Comparison of ENCODE assay signal across 8 mouse cellular contexts in genomic region chr2:91258054-91258453, GRCm38 (mm10). TPM values are rescaled to one million over a fixed set of nuclear protein-coding genes. Genes with fewer than 3 reads are reported as not detected.
DNase-seq lines count a peak whose midpoint lies in the region; ATAC-seq and TF ChIP-seq lines count a peak whose summit lies in the region.

No protein-coding gene starts in this region.

- H3K9me3 ChIP-seq in lung, postnatal 0 days (ENCODE audit: low read length): no peaks in the 10 kb centered on the region
- H3K9me3 ChIP-seq in hindbrain, postnatal 0 days (ENCODE audit: low read length): no peaks in the 10 kb centered on the region
- no peaks in the 10 kb centered on the region for H3K9me3 ChIP-seq in midbrain, postnatal 0 days (ENCODE audit: low read length)

- peak overlapping the region; percentile 47 for H3K9ac ChIP-seq in lung, postnatal 0 days (replicated peaks; ENCODE audit: low read depth)
- H3K9ac ChIP-seq in hindbrain, postnatal 0 days (replicated peaks; ENCODE audit: low read length): peak overlapping the region; percentile 53
- H3K9ac ChIP-seq in midbrain, postnatal 0 days (replicated peaks; ENCODE audit: low read length, poor library complexity, severe bottlenecking): no peak overlapping the region

- TF ChIP-seq CTCF in gastrocnemius, adult 2 months (IDR thresholded peaks at IDR 0.05): no peak
- no peak for TF ChIP-seq CTCF in lung, postnatal 0 days (IDR thresholded peaks at IDR 0.05)
- TF ChIP-seq CTCF in hindbrain, postnatal 0 days (IDR thresholded peaks at IDR 0.05; ENCODE audit: low read depth): no peak
- no peak for TF ChIP-seq CTCF in midbrain, postnatal 0 days (IDR thresholded peaks at IDR 0.05)

- intact Hi-C loops in gastrocnemius, adult 2 months (cut with DNase I): no loop called here

- peak; percentile 31 for ATAC-seq in lung, postnatal 0 days
- ATAC-seq in hindbrain, postnatal 0 days: peak; percentile 65
- ATAC-seq in midbrain, postnatal 0 days (ENCODE audit: low FRiP score): peak; percentile 35; the same call in 1 of the 2 replicates
- no peak for ATAC-seq in granulocyte monocyte progenitor cell, adult 5-6 weeks (replicated peaks; ENCODE audit: poor library complexity, severe bottlenecking)

- H3K27me3 ChIP-seq in lung, postnatal 0 days (replicated peaks; ENCODE audit: insufficient read depth, low read length): no peaks in the 10 kb centered on the region; the same call in 1 of the 2 replicates
- peaks cover 4% of the 10 kb centered on the region; the same call in 1 of the 2 replicates for H3K27me3 ChIP-seq in hindbrain, postnatal 0 days (ENCODE audit: insufficient read depth, low read length)
- 0 out of 2 replicates have a peak, but pooled peaks cover 10% of the 10 kb centered on the region for H3K27me3 ChIP-seq in midbrain, postnatal 0 days (ENCODE audit: insufficient read depth, low read length)

- peak overlapping the region; percentile 97 for H3K27ac ChIP-seq in gastrocnemius, adult 2 months
- peak overlapping the region; percentile 72 for H3K27ac ChIP-seq in lung, postnatal 0 days (ENCODE audit: low read length)
- H3K27ac ChIP-seq in hindbrain, postnatal 0 days: peak overlapping the region; percentile 76
- H3K27ac ChIP-seq in midbrain, postnatal 0 days (ENCODE audit: low read depth, low read length): peak overlapping the region; percentile 6

- H3K4me2 ChIP-seq in lung, postnatal 0 days (replicated peaks; ENCODE audit: low read depth, low read length): peak overlapping the region; percentile 87
- peak overlapping the region; percentile 94 for H3K4me2 ChIP-seq in hindbrain, postnatal 0 days (ENCODE audit: low read depth, low read length)
- H3K4me2 ChIP-seq in midbrain, postnatal 0 days (ENCODE audit: low read depth, low read length, poor library complexity, severe bottlenecking): peak overlapping the region; percentile 100

- 0 out of 2 replicates have a peak, but pooled peaks cover 9% of the 10 kb centered on the region for H3K36me3 ChIP-seq in lung, postnatal 0 days (ENCODE audit: insufficient read depth, low read length)
- no peaks in the 10 kb centered on the region for H3K36me3 ChIP-seq in hindbrain, postnatal 0 days (ENCODE audit: insufficient read depth, low read length)
- no peaks in the 10 kb centered on the region for H3K36me3 ChIP-seq in midbrain, postnatal 0 days (ENCODE audit: insufficient read depth, low read length)

- DNase-seq in gastrocnemius, adult 2 months: peak; percentile 68
- DNase-seq in gastrocnemius, postnatal 4 days (ENCODE audit: low spot score in 2 of 2): no peak
- peak; percentile 52 for DNase-seq in lung, postnatal 0 days (ENCODE audit: low spot score)
- DNase-seq in lung, postnatal 36 days: no peak
- DNase-seq in hindbrain, postnatal 0 days (ENCODE audit: low spot score): peak; percentile 63
- DNase-seq in midbrain, postnatal 0 days (ENCODE audit: low spot score): peak; percentile 55
- no peak for DNase-seq in urinary bladder, postnatal 14 days (ENCODE audit: low spot score)

- peaks cover 9% of the 10 kb centered on the region; the same call in 1 of the 2 replicates for H3K4me1 ChIP-seq in lung, postnatal 0 days (ENCODE audit: insufficient read depth, low read depth, low read length)
- peaks cover 6% of the 10 kb centered on the region for H3K4me1 ChIP-seq in hindbrain, postnatal 0 days (ENCODE audit: insufficient read depth, low read length)
- H3K4me1 ChIP-seq in midbrain, postnatal 0 days (ENCODE audit: insufficient read depth, low read length): no peaks in the 10 kb centered on the region

- 51% methylated on average over 5 of the region's 5 CpGs for WGBS in lung, postnatal 0 days
- WGBS in hindbrain, postnatal 0 days: 42% methylated on average over 5 of the region's 5 CpGs
- WGBS in midbrain, postnatal 0 days: 68% methylated on average over 5 of the region's 5 CpGs

- TF ChIP-seq EP300 in lung, postnatal 0 days (IDR thresholded peaks at IDR 0.05): no peak

- H3K4me3 ChIP-seq in gastrocnemius, adult 2 months: peak overlapping the region; percentile 89
- peak overlapping the region; percentile 67 for H3K4me3 ChIP-seq in lung, postnatal 0 days (ENCODE audit: low read depth, low read length)
- peak overlapping the region; percentile 54 for H3K4me3 ChIP-seq in hindbrain, postnatal 0 days (ENCODE audit: low read length)
- peak overlapping the region; percentile 58; the same call in 1 of the 2 replicates for H3K4me3 ChIP-seq in midbrain, postnatal 0 days (ENCODE audit: low read depth, low read length)

RNA-seq across cellular contexts. Expression of gene Pacsin3, which starts 2.3 kb away (rescaled TPM):
- total RNA-seq in gastrocnemius, adult 2 months (2021): 100 to 1,000 TPM; 375 to 428 TPM
- 100 to 1,000 TPM; 297 to 321 TPM for total RNA-seq in gastrocnemius, postnatal 4 days (2021)
- polyA plus RNA-seq in lung, postnatal 0 days (2015; fragmentation: Nextera tagmentation; extraction: Ambion mirVana): 31.5 and 34.6 TPM in 2 replicates
- 16.3 and 25.7 TPM in 2 replicates for total RNA-seq in hindbrain, postnatal 0 days (2014; rRNA removed)
- polyA plus RNA-seq in hindbrain, postnatal 0 days (2015; fragmentation: Nextera tagmentation; extraction: Ambion mirVana): 26.0 and 26.1 TPM in 2 replicates
- 17.5 and 22.6 TPM in 2 replicates for total RNA-seq in midbrain, postnatal 0 days (2014; rRNA removed)
- 17.7 and 18.7 TPM in 2 replicates for polyA plus RNA-seq in midbrain, postnatal 0 days (2015; fragmentation: Nextera tagmentation; extraction: Ambion mirVana)
- not detected in 2 replicates for total RNA-seq in granulocyte monocyte progenitor cell, adult 5-6 weeks (2014; fragmentation: Nextera tagmentation)
- total RNA-seq in granulocyte monocyte progenitor cell, adult 5-6 weeks (2017): 1.5 TPM in 1 of 2 replicates, not detected in the other

RNA-seq across cellular contexts. Expression of gene Arfgap2, which starts 6.7 kb away (rescaled TPM):
- total RNA-seq in gastrocnemius, adult 2 months (2021): 100 to 1,000 TPM; 152 to 211 TPM
- total RNA-seq in gastrocnemius, postnatal 4 days (2021): 10 to 100 TPM; 86.1 to 95.9 TPM
- 57.4 and 64.0 TPM in 2 replicates for polyA plus RNA-seq in lung, postnatal 0 days (2015; fragmentation: Nextera tagmentation; extraction: Ambion mirVana)
- 41.8 and 54.4 TPM in 2 replicates for total RNA-seq in hindbrain, postnatal 0 days (2014; rRNA removed)
- 53.8 and 54.1 TPM in 2 replicates for polyA plus RNA-seq in hindbrain, postnatal 0 days (2015; fragmentation: Nextera tagmentation; extraction: Ambion mirVana)
- total RNA-seq in midbrain, postnatal 0 days (2014; rRNA removed): 47.7 and 51.1 TPM in 2 replicates
- 53.0 and 56.8 TPM in 2 replicates for polyA plus RNA-seq in midbrain, postnatal 0 days (2015; fragmentation: Nextera tagmentation; extraction: Ambion mirVana)
- 41.7 and 46.5 TPM in 2 replicates for total RNA-seq in granulocyte monocyte progenitor cell, adult 5-6 weeks (2014; fragmentation: Nextera tagmentation)
- total RNA-seq in granulocyte monocyte progenitor cell, adult 5-6 weeks (2017): 42.4 and 46.6 TPM in 2 replicates

RNA-seq across cellular contexts. Expression of gene Ddb2, which starts 21.3 kb away (rescaled TPM):
- total RNA-seq in gastrocnemius, adult 2 months (2021): 1 to 10 TPM; 2.6 to 2.8 TPM
- total RNA-seq in gastrocnemius, postnatal 4 days (2021): 1 to 10 TPM; 6.8 to 9.5 TPM
- 13.6 and 14.1 TPM in 2 replicates for polyA plus RNA-seq in lung, postnatal 0 days (2015; fragmentation: Nextera tagmentation; extraction: Ambion mirVana)
- total RNA-seq in hindbrain, postnatal 0 days (2014; rRNA removed): 7.6 and 11.3 TPM in 2 replicates
- polyA plus RNA-seq in hindbrain, postnatal 0 days (2015; fragmentation: Nextera tagmentation; extraction: Ambion mirVana): 11.5 and 12.9 TPM in 2 replicates
- total RNA-seq in midbrain, postnatal 0 days (2014; rRNA removed): 7.9 and 11.5 TPM in 2 replicates
- polyA plus RNA-seq in midbrain, postnatal 0 days (2015; fragmentation: Nextera tagmentation; extraction: Ambion mirVana): 13.4 and 14.2 TPM in 2 replicates
- total RNA-seq in granulocyte monocyte progenitor cell, adult 5-6 weeks (2014; fragmentation: Nextera tagmentation): 18.4 and 22.8 TPM in 2 replicates
- total RNA-seq in granulocyte monocyte progenitor cell, adult 5-6 weeks (2017): 9.9 and 11.2 TPM in 2 replicates

RNA-seq across cellular contexts. Expression of gene Acp2, which starts 55.4 kb away (rescaled TPM):
- total RNA-seq in gastrocnemius, adult 2 months (2021): 10 to 100 TPM; 12.5 to 13.6 TPM
- 10 to 100 TPM; 19.5 to 21.8 TPM for total RNA-seq in gastrocnemius, postnatal 4 days (2021)
- 21.7 and 22.1 TPM in 2 replicates for polyA plus RNA-seq in lung, postnatal 0 days (2015; fragmentation: Nextera tagmentation; extraction: Ambion mirVana)
- total RNA-seq in hindbrain, postnatal 0 days (2014; rRNA removed): 48.5 and 151 TPM in 2 replicates
- 30.3 and 30.9 TPM in 2 replicates for polyA plus RNA-seq in hindbrain, postnatal 0 days (2015; fragmentation: Nextera tagmentation; extraction: Ambion mirVana)
- total RNA-seq in midbrain, postnatal 0 days (2014; rRNA removed): 44.7 and 45.2 TPM in 2 replicates
- 35.1 and 36.4 TPM in 2 replicates for polyA plus RNA-seq in midbrain, postnatal 0 days (2015; fragmentation: Nextera tagmentation; extraction: Ambion mirVana)
- 21.8 and 22.6 TPM in 2 replicates for total RNA-seq in granulocyte monocyte progenitor cell, adult 5-6 weeks (2014; fragmentation: Nextera tagmentation)
- total RNA-seq in granulocyte monocyte progenitor cell, adult 5-6 weeks (2017): 16.0 and 17.0 TPM in 2 replicates

RNA-seq across cellular contexts. Expression of gene Nr1h3, which starts 55.4 kb away (rescaled TPM):
- 10 to 100 TPM; 26.8 to 26.9 TPM for total RNA-seq in gastrocnemius, adult 2 months (2021)
- total RNA-seq in gastrocnemius, postnatal 4 days (2021): 1 to 10 TPM; 2.4 to 4.5 TPM
- 31.0 and 34.4 TPM in 2 replicates for polyA plus RNA-seq in lung, postnatal 0 days (2015; fragmentation: Nextera tagmentation; extraction: Ambion mirVana)
- 4.4 and 4.8 TPM in 2 replicates for total RNA-seq in hindbrain, postnatal 0 days (2014; rRNA removed)
- polyA plus RNA-seq in hindbrain, postnatal 0 days (2015; fragmentation: Nextera tagmentation; extraction: Ambion mirVana): 2.5 and 2.7 TPM in 2 replicates
- total RNA-seq in midbrain, postnatal 0 days (2014; rRNA removed): 0.82 and 3.8 TPM in 2 replicates
- 0.70 and 1.9 TPM in 2 replicates for polyA plus RNA-seq in midbrain, postnatal 0 days (2015; fragmentation: Nextera tagmentation; extraction: Ambion mirVana)
- total RNA-seq in granulocyte monocyte progenitor cell, adult 5-6 weeks (2014; fragmentation: Nextera tagmentation): 0.15 and 3.6 TPM in 2 replicates
- total RNA-seq in granulocyte monocyte progenitor cell, adult 5-6 weeks (2017): 0.15 and 1.1 TPM in 2 replicates

Comparison
In these comparisons a context has a peak if more than half of its experiments do, and no peak if none do; other contexts are left out.
1. DNase-seq: peak in gastrocnemius, adult 2 months (single experiment), lung, postnatal 0 days (single experiment), hindbrain, postnatal 0 days (single experiment) and midbrain, postnatal 0 days (single experiment); none in gastrocnemius, postnatal 4 days (0 of 2), lung, postnatal 36 days (single experiment) and urinary bladder, postnatal 14 days (single experiment).
2. H3K27ac ChIP-seq: peak in every context shown above with its lines; median percentile 97 in gastrocnemius, adult 2 months; 76 in hindbrain, postnatal 0 days; 72 in lung, postnatal 0 days; 6 in midbrain, postnatal 0 days.
3. Peak in every context shown above with its lines, with median percentiles within 50 percentile points of each other: H3K4me3 ChIP-seq and H3K4me2 ChIP-seq.